ENCODE assay signal across 8 mouse cellular contexts in genomic region chr2:94265221-94266191, GRCm38 (mm10).
DNase-seq lines count a peak whose midpoint lies in the region; ATAC-seq and TF ChIP-seq lines count a peak whose summit lies in the region.

No protein-coding gene starts in this region.

- peak overlapping the region; percentile 73 for H3K4me2 ChIP-seq in stomach, embryonic 14.5 days (replicated peaks; ENCODE audit: low read depth, low read length)

- ATAC-seq in stomach, embryonic 14.5 days (ENCODE audit: insufficient number of reproducible peaks, insufficient read depth, low FRiP score, low read depth) = peak; percentile 47

- TF ChIP-seq CTCF in thymus, adult 2 months (IDR thresholded peaks at IDR 0.05; ENCODE audit: borderline replicate concordance, control insufficient read depth, extremely low read depth, insufficient read depth, low read length, poor library complexity) = no peak

- peaks cover 70% of the 10 kb centered on the region for H3K27me3 ChIP-seq in embryonic facial prominence, embryonic 10.5 days (replicated peaks; ENCODE audit: low read depth, poor library complexity, severe bottlenecking)
- H3K27me3 ChIP-seq in stomach, embryonic 14.5 days (ENCODE audit: control insufficient read depth, insufficient read depth, low read length) = no peaks in the 10 kb centered on the region
- H3K27me3 ChIP-seq in thymus, adult 2 months (ENCODE audit: control insufficient read depth, insufficient read depth, low read length) = peaks cover 4% of the 10 kb centered on the region; the same call in 1 of the 2 replicates

- no peaks in the 10 kb centered on the region for H3K79me2 ChIP-seq in macrophage (ENCODE audit: inconsistent target)

- WGBS in embryonic facial prominence, embryonic 10.5 days = 6% methylated on average over 16 of the region's 16 CpGs
- 5% methylated on average over 15 of the region's 16 CpGs for WGBS in macrophage (ENCODE audit: missing documents)
- WGBS in stomach, embryonic 14.5 days = 8% methylated on average over 16 of the region's 16 CpGs
- 9% methylated on average over 16 of the region's 16 CpGs for WGBS in thymus, adult 2 months

- peak overlapping the region; percentile 56 for H3K4me3 ChIP-seq in embryonic facial prominence, embryonic 10.5 days
- peak overlapping the region; percentile 14; the same call in 1 of the 2 replicates for H3K4me3 ChIP-seq in macrophage (ENCODE audit: inconsistent target)
- H3K4me3 ChIP-seq in stomach, embryonic 14.5 days (ENCODE audit: low read depth, low read length) = peak overlapping the region; percentile 20
- H3K4me3 ChIP-seq in thymus, adult 2 months (ENCODE audit: control insufficient read depth, insufficient read depth, low read length) = no peak overlapping the region

- no peaks in the 10 kb centered on the region for H3K9me3 ChIP-seq in embryonic facial prominence, embryonic 10.5 days
- H3K9me3 ChIP-seq in stomach, embryonic 14.5 days (ENCODE audit: control insufficient read depth, low read depth, low read length) = no peaks in the 10 kb centered on the region

- H3K9ac ChIP-seq in stomach, embryonic 14.5 days (replicated peaks; ENCODE audit: low read depth, low read length) = no peak overlapping the region; the same call in 1 of the 2 replicates

- H3K4me1 ChIP-seq in embryonic facial prominence, embryonic 10.5 days = peaks cover 50% of the 10 kb centered on the region
- peaks cover 17% of the 10 kb centered on the region; the same call in 1 of the 2 replicates for H3K4me1 ChIP-seq in stomach, embryonic 14.5 days (ENCODE audit: control insufficient read depth, insufficient read depth, low read length)
- no peaks in the 10 kb centered on the region for H3K4me1 ChIP-seq in thymus, adult 2 months (replicated peaks; ENCODE audit: control insufficient read depth, insufficient read depth, low read length)

- TF ChIP-seq POLR2A in thymus, adult 2 months (IDR thresholded peaks at IDR 0.05; ENCODE audit: control insufficient read depth, extremely low read depth, insufficient read depth, low read length, poor library complexity) = no peak

- no peaks in the 10 kb centered on the region for H3K36me3 ChIP-seq in embryonic facial prominence, embryonic 10.5 days (replicated peaks)
- H3K36me3 ChIP-seq in macrophage (ENCODE audit: inconsistent target) = no peaks in the 10 kb centered on the region
- H3K36me3 ChIP-seq in stomach, embryonic 14.5 days (ENCODE audit: control insufficient read depth, insufficient read depth, low read length) = no peaks in the 10 kb centered on the region
- H3K36me3 ChIP-seq in thymus, adult 2 months (ENCODE audit: control insufficient read depth, insufficient read depth, low read length) = no peaks in the 10 kb centered on the region

- H3K27ac ChIP-seq in embryonic facial prominence, embryonic 10.5 days (replicated peaks) = peak overlapping the region; percentile 24; the same call in 1 of the 2 replicates
- H3K27ac ChIP-seq in macrophage = 0 out of 2 replicates have a peak overlapping the region, but pooled peaks have one; percentile 8
- H3K27ac ChIP-seq in stomach, embryonic 14.5 days (ENCODE audit: low read length) = peak overlapping the region; percentile 35; the same call in 1 of the 2 replicates
- H3K27ac ChIP-seq in thymus, adult 2 months (ENCODE audit: control insufficient read depth, insufficient read depth, low read length) = no peak overlapping the region

- intact Hi-C loops in heart, postnatal 10 days (cut with DNase I) = no loop called here

- peak; percentile 59 for DNase-seq in layer of hippocampus, adult 11-12 months (ENCODE audit: low spot score)
- DNase-seq in layer of hippocampus, adult 9-10 months (ENCODE audit: low spot score) = no peak
- DNase-seq in embryonic facial prominence, embryonic 10.5 days (ENCODE audit: low spot score) = peak; percentile 40
- peak; percentile 50 to 62 for DNase-seq in heart, postnatal 10 days
- DNase-seq in kidney, postnatal 36 days = peak; percentile 55 to 66
- no peak for DNase-seq in thymus, adult 2 months

Comparison
In these comparisons a context has a peak if more than half of its experiments do, and no peak if none do; other contexts are left out.
1. DNase-seq: peak in layer of hippocampus, adult 11-12 months (single experiment), embryonic facial prominence, embryonic 10.5 days (single experiment), heart, postnatal 10 days (2 of 2) and kidney, postnatal 36 days (2 of 2); none in layer of hippocampus, adult 9-10 months (single experiment) and thymus, adult 2 months (single experiment).